Mouse (Mus musculus): ENCODE measurements around the gene Gm11020. TPM values are rescaled to one million over a fixed set of nuclear protein-coding genes. Genes with fewer than 3 reads are reported as not detected.
"Not testable (repeated sequence)": the region's sequence is repeated elsewhere in the genome, so short reads cannot be mapped to it uniquely, and the experiment has no call there.

The Gm11020 gene
- total and polyA plus RNA-seq, 3 experiments: not detected

GRCm38 (mm10) chr8:104304962-104305361, 16.4 kb upstream of the Gm11020 start:
- Histone ChIP-seq H3K27me3 (ENCODE audit: control insufficient read depth in 1 of 2, insufficient read depth in 2 of 2, low read length in 2 of 2) (no peaks in the 10 kb centered on the region; a peak in 2 of 4 replicates), H3K79me2 (ENCODE audit: control insufficient read depth, insufficient read depth, low read length, poor library complexity) (no peaks in the 10 kb centered on the region), H3K9ac (ENCODE audit: control insufficient read depth, low read depth, low read length, poor library complexity, severe bottlenecking) (no peak overlapping the region), H3K27ac (ENCODE audit: control insufficient read depth, low read depth, low read length) (no peak overlapping the region), H3K4me3 (ENCODE audit: control insufficient read depth in 1 of 2, insufficient read depth in 1 of 2, low read depth in 2 of 2, low read length in 2 of 2) (no peak overlapping the region), H3K9me3 (replicated peaks; ENCODE audit: insufficient read depth, low read length) (no peaks in the 10 kb centered on the region), H3K36me3 (ENCODE audit: control insufficient read depth in 1 of 2, insufficient read depth in 2 of 2, low read length in 2 of 2) (no peaks in the 10 kb centered on the region), H3K4me1 (ENCODE audit: control insufficient read depth in 1 of 2, insufficient read depth in 2 of 2, low read length in 2 of 2) (no peaks in the 10 kb centered on the region)
- TF ChIP-seq JUND (IDR thresholded peaks at IDR 0.05; ENCODE audit: low read depth, low read length): no peak
- no peak for DNase-seq (ENCODE audit: low read depth, low spot score)

GRCm38 (mm10) chr8:104308341-104308740, 13.0 kb upstream of the Gm11020 start:
- H3K79me2 ChIP-seq (ENCODE audit: control insufficient read depth, insufficient read depth, low read length, poor library complexity); H3K9me3 ChIP-seq (replicated peaks; ENCODE audit: insufficient read depth, low read length); DNase-seq (ENCODE audit: low read depth, low spot score); H3K4me1 ChIP-seq (ENCODE audit: control insufficient read depth in 1 of 2, insufficient read depth in 2 of 2, low read length in 2 of 2); H3K4me3 ChIP-seq (ENCODE audit: control insufficient read depth in 1 of 2, insufficient read depth in 1 of 2, low read depth in 2 of 2, low read length in 2 of 2); H3K36me3 ChIP-seq (ENCODE audit: control insufficient read depth in 1 of 2, insufficient read depth in 2 of 2, low read length in 2 of 2); H3K9ac ChIP-seq (ENCODE audit: control insufficient read depth, low read depth, low read length, poor library complexity, severe bottlenecking); H3K27me3 ChIP-seq (ENCODE audit: control insufficient read depth in 1 of 2, insufficient read depth in 2 of 2, low read length in 2 of 2); H3K27ac ChIP-seq (ENCODE audit: control insufficient read depth, low read depth, low read length): not testable (repeated sequence)

- H3K36me3 ChIP-seq (ENCODE audit: control insufficient read depth in 1 of 2, insufficient read depth in 2 of 2, low read length in 2 of 2); H3K9ac ChIP-seq (ENCODE audit: control insufficient read depth, low read depth, low read length, poor library complexity, severe bottlenecking); H3K27me3 ChIP-seq (ENCODE audit: control insufficient read depth in 1 of 2, insufficient read depth in 2 of 2, low read length in 2 of 2); H3K27ac ChIP-seq (ENCODE audit: control insufficient read depth, low read depth, low read length); H3K4me3 ChIP-seq (ENCODE audit: control insufficient read depth in 1 of 2, insufficient read depth in 1 of 2, low read depth in 2 of 2, low read length in 2 of 2); H3K4me1 ChIP-seq (ENCODE audit: control insufficient read depth in 1 of 2, insufficient read depth in 2 of 2, low read length in 2 of 2); DNase-seq (ENCODE audit: low read depth, low spot score); H3K9me3 ChIP-seq (replicated peaks; ENCODE audit: insufficient read depth, low read length); H3K79me2 ChIP-seq (ENCODE audit: control insufficient read depth, insufficient read depth, low read length, poor library complexity): not testable (repeated sequence)
Measured at GRCm38 (mm10) chr8:104309441-104310155, 11.8 kb upstream of the Gm11020 start, which contains the start of the genes Gm45711 and Cmtm1. Gene Gm45711, minus strand, starts transcription at chr8:104310081. Gene Cmtm1, minus strand, starts transcription at chr8:104310145.

- DNase-seq (ENCODE audit: low read depth, low spot score); H3K27ac ChIP-seq (ENCODE audit: control insufficient read depth, low read depth, low read length): not testable (repeated sequence)
Measured at GRCm38 (mm10) chr8:104312023-104312422, 9.3 kb upstream of the Gm11020 start.

GRCm38 (mm10) chr8:104313311-104313710, 8.1 kb upstream of the Gm11020 start:
- TF ChIP-seq ZNF384 (IDR thresholded peaks at IDR 0.05; ENCODE audit: low read depth, low read length) (no peak), NELFE (IDR thresholded peaks at IDR 0.05; ENCODE audit: low read depth, low read length) (no peak), CHD2 (IDR thresholded peaks at IDR 0.05; ENCODE audit: low read length) (no peak), SIN3A (IDR thresholded peaks at IDR 0.05; ENCODE audit: low read length) (no peak), BHLHE40 (IDR thresholded peaks at IDR 0.05; ENCODE audit: borderline replicate concordance, low read depth, low read length) (no peak), RCOR1 (IDR thresholded peaks at IDR 0.05; ENCODE audit: low read depth, low read length) (no peak), RAD21 (IDR thresholded peaks at IDR 0.05; ENCODE audit: low read depth, low read length) (no peak), MEF2A (IDR thresholded peaks at IDR 0.05; ENCODE audit: extremely low read depth, insufficient replicate concordance, low read depth, low read length, poor library complexity, severe bottlenecking) (no peak), USF1 (IDR thresholded peaks at IDR 0.05; ENCODE audit: low read depth, low read length) (no peak)
- Histone ChIP-seq H3K4me1 (ENCODE audit: control insufficient read depth in 1 of 2, insufficient read depth in 2 of 2, low read length in 2 of 2) (no peaks in the 10 kb centered on the region), H3K27me3 (ENCODE audit: control insufficient read depth in 1 of 2, insufficient read depth in 2 of 2, low read length in 2 of 2) (peaks cover 0 to 3% of the 10 kb centered on the region in 2 experiments; a peak in 3 of 4 replicates), H3K27ac (ENCODE audit: control insufficient read depth, low read depth, low read length) (no peak overlapping the region), H3K79me2 (ENCODE audit: control insufficient read depth, insufficient read depth, low read length, poor library complexity) (no peaks in the 10 kb centered on the region), H3K9ac (ENCODE audit: control insufficient read depth, low read depth, low read length, poor library complexity, severe bottlenecking) (no peak overlapping the region), H3K36me3 (ENCODE audit: control insufficient read depth in 1 of 2, insufficient read depth in 2 of 2, low read length in 2 of 2) (no peaks in the 10 kb centered on the region), H3K4me3 (ENCODE audit: control insufficient read depth in 1 of 2, insufficient read depth in 1 of 2, low read depth in 2 of 2, low read length in 2 of 2) (no peak overlapping the region), H3K9me3 (replicated peaks; ENCODE audit: insufficient read depth, low read length) (no peaks in the 10 kb centered on the region)
- no peak for DNase-seq (ENCODE audit: low read depth, low spot score)

More at GRCm38 (mm10) chr8:104312023-104312422, 9.3 kb upstream of the Gm11020 start:
- not testable (repeated sequence) for H3K79me2 ChIP-seq (ENCODE audit: control insufficient read depth, insufficient read depth, low read length, poor library complexity); H3K9ac ChIP-seq (ENCODE audit: control insufficient read depth, low read depth, low read length, poor library complexity, severe bottlenecking); H3K9me3 ChIP-seq (replicated peaks; ENCODE audit: insufficient read depth, low read length); H3K4me3 ChIP-seq (ENCODE audit: control insufficient read depth in 1 of 2, insufficient read depth in 1 of 2, low read depth in 2 of 2, low read length in 2 of 2); H3K4me1 ChIP-seq (ENCODE audit: control insufficient read depth in 1 of 2, insufficient read depth in 2 of 2, low read length in 2 of 2); H3K36me3 ChIP-seq (ENCODE audit: control insufficient read depth in 1 of 2, insufficient read depth in 2 of 2, low read length in 2 of 2); H3K27me3 ChIP-seq (ENCODE audit: control insufficient read depth in 1 of 2, insufficient read depth in 2 of 2, low read length in 2 of 2)
